Mouse (Mus musculus): ENCODE measurements around the gene Try10.
"Not testable (repeated sequence)": the region's sequence is repeated elsewhere in the genome, so short reads cannot be mapped to it uniquely, and the experiment has no call there.

- not testable (repeated sequence) for TF ChIP-seq CTCF (IDR thresholded peaks at IDR 0.05; ENCODE audit: low read depth); EP300 (optimal IDR thresholded peaks at IDR 0.05)
Observed at GRCm38 (mm10) chr6:41391640-41392039, 37.7 kb downstream of the Try10 start.

Measured in stomach, postnatal 0 days (tissue).